Mouse (Mus musculus): Measurements from ENCODE around the gene Zfp692.
A peak's percentile ranks its signal among the peaks of the same experiment; 100 is the strongest.
"Not testable (repeated sequence)": the region's sequence is repeated elsewhere in the genome, so short reads cannot be mapped to it uniquely, and the experiment has no call there.

Zfp692 gene

DNA sequence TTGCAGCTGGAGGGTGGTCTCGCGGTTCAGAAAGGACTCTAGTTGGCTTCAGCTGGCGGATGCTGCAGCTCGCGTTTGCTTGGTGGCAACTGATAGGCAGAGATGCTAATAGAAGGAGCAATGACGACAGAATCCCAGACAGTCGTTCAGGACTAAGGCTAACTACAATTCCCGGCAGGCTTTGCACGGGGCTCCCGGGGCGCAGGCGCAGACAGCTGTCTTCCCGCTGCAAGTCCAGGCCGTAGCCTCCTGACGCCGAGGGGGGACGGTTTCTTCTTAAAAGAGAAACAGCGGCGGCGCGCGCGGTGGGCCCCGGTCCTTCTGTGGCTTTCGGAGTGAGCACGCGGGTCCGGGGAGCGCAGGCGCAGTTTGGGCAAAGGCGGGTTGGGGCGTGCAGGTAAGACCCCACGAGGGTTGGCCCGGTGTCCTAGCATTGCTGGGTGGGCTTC, at the start of gene Zfp692:
TSS of gene Zfp692 (plus strand) at position 210 of the 449 bp plus-strand sequence.
- DNase-seq (ENCODE audit: extremely low spot score): peak; percentile 93

GRCm38 (mm10) chr11:58257816-58258215, 49.1 kb upstream of the Zfp692 start:
- no peak for DNase-seq (ENCODE audit: extremely low spot score)

GRCm38 (mm10) chr11:58260156-58260555, 46.7 kb upstream of the Zfp692 start:
- DNase-seq (ENCODE audit: extremely low spot score): no peak

GRCm38 (mm10) chr11:58261826-58262225, 45.0 kb upstream of the Zfp692 start:
- no peak for DNase-seq (ENCODE audit: extremely low spot score)

DNA sequence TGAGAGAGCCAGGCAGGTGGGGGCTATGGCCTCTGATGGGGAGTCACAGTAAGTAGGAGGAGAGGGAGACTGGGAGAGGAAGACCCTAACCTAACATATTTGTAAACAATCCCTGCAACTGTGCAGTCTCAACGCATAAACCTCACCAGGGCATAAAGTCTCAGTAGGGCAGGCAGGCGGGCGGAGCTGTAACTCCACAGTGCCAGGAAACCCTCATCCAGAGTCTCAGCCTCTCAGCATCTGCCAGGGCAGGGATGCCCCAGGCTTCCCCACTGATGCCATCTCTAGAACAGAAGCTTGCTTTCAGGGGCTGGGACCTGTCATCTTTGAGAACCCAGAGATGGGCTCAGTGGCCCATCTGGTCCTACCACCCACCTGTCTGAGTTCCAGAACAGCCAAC, 44.5 kb upstream of the Zfp692 start:
- no peak for DNase-seq (ENCODE audit: extremely low spot score)

- no peak for DNase-seq (ENCODE audit: extremely low spot score)
Measured at GRCm38 (mm10) chr11:58263516-58263915, 43.4 kb upstream of the Zfp692 start.

- no peak for DNase-seq (ENCODE audit: extremely low spot score)
Measured at GRCm38 (mm10) chr11:58264546-58264945, 42.3 kb upstream of the Zfp692 start.

DNA sequence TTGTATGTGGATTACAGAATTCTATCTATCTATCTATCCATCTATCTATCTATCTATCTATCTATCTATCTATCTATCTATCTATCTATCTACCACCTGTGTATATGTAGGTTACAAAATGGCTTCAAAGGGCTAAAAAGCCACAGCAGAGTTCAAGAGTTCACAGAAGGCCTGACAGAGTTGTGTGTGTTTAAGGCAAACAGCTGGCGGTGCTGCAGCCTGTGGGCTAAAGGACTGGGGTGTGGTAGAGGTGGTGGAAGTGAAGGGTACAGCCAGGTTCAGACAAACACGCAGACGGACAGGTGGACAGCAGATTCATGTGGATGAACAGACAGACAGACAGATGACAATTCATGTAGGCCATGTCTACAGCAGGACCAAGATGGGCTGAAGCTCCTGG, 38.6 kb upstream of the Zfp692 start:
- no peak for DNase-seq (ENCODE audit: extremely low spot score)

GRCm38 (mm10) chr11:58274572-58274971, 32.3 kb upstream of the Zfp692 start, which contains the start of gene 4930438A08Rik:
4930438A08Rik (plus strand) TSS chr11:58274799.
- DNase-seq (ENCODE audit: extremely low spot score): no peak

DNA sequence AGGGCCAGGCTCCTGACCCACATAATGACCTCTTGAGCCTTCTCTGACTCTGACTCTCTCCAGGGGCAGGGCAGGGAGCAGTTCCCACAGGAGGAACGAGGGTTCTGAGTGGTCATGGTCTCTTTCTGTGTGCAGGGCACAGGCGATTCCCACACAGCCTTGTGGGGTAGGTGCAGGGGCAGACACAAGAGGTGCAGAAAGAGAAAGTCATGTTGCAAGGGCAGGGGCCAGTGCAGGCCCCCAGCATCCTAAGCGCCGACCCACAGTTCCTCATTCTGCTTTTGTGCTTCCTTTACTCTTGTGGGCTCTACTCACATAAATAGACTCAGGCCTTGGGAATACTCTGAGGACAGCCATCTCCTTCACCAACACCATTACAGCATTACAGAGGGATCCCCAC, 31.1 kb upstream of the Zfp692 start:
- DNase-seq (ENCODE audit: extremely low spot score): no peak

- no peak for DNase-seq (ENCODE audit: extremely low spot score)
Measured at GRCm38 (mm10) chr11:58281970-58282496, 24.8 kb upstream of the Zfp692 start.

- no peak for DNase-seq (ENCODE audit: extremely low spot score)
Measured at GRCm38 (mm10) chr11:58282518-58282917, 24.4 kb upstream of the Zfp692 start.

DNA sequence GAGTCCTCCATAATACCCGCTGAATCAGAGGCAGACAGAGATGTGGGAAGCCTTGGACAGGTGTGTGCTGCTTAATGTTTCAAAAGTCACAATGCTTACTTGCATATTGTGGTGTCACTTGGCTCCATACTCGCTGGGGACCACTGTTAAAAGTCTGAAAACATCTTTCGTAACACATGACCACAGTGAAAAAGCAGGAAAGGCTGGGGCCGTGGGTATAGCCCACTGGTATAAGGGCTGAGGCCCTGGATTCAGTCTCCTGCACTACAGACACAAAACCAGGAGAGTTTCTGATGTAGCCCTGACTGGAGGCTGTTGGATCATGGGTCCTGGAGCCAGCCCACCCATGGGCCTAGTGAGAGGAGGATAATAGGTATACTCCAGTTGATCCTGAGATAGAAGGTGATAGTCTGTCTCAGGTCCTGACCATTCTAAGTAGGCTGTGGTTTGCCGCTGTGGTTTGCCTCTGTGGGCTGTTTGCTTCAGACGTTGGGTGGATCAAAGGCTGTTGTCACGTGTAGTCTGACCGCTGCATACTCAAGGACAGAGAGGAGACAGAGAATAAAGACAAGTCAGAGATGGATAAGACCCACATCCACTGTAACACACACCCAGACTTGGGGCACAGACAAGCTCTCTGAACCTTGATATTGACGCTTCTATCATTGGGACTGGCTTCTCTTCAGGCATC, 16.7 kb upstream of the Zfp692 start:
- no peak for DNase-seq (ENCODE audit: extremely low spot score)

- no peak for DNase-seq (ENCODE audit: extremely low spot score)
Measured at GRCm38 (mm10) chr11:58290812-58291211, 16.1 kb upstream of the Zfp692 start.

GRCm38 (mm10) chr11:58292791-58293190, 14.1 kb upstream of the Zfp692 start:
- DNase-seq (ENCODE audit: extremely low spot score): no peak

DNA sequence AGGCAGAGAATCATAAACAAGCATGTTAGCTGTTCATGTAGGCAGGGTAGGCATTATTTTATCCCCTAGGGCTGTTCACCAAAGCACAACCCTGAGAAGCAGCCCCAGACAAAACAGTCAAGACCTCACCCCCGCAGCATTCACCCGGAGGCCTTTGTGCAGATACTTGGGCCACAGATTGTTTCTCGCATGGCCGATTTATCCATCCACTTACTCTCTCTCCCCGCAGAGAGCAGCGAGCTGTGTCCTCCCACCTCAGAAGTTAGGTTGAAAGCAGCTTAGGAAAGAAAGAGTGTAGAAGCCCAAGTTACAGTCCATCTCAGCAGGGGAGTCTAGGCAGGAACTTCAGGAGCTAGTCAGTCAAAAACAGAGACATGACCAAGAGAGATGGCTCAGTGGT, 9.5 kb upstream of the Zfp692 start:
- no peak for DNase-seq (ENCODE audit: extremely low spot score)

GRCm38 (mm10) chr11:58301057-58301456, 5.8 kb upstream of the Zfp692 start:
- DNase-seq (ENCODE audit: extremely low spot score): peak; percentile 89

DNA sequence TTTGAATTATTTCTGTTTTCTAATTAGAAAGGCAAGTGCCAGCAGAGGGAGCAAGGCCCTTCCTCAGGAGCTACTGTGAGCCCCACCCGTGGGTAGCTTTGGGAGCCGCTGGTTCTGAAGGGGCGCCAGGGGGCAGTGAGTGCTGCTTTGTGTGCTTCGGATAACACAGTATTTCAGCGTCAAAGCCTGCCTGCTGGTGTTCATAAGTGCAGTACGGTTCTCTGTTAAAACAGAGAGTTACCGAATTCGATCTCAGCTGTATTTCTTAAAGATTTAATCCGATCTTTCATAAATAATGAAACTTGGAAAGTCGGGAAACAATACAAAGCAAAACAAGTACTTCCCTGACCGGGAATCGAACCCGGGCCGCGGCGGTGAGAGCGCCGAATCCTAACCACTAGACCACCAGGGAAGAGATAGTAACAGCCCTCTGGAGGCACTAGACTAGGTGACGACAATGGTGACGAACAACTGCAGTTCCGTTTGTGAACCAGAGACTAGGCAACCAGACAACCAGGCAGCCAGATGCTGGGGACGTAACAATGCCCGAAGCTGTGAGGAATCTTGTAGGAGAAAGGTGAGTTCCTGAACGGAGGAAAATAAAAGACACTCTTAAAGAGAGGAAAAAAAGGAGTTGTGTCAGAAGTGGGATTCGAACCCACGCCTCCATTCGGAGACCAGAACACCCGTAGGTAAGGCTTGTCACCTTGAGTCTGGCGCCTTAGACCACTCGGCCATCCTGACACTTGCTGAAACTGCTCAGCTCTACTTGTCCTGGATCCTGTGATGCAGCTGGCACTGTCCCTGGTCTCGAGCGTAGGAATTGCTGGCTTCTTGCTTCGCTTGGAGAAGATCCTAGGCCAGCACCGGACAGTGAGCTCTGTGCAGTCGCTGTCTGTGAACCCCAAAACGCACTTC, 4.8 kb upstream of the Zfp692 start:
- peak; percentile 100 for DNase-seq (ENCODE audit: extremely low spot score)

DNA sequence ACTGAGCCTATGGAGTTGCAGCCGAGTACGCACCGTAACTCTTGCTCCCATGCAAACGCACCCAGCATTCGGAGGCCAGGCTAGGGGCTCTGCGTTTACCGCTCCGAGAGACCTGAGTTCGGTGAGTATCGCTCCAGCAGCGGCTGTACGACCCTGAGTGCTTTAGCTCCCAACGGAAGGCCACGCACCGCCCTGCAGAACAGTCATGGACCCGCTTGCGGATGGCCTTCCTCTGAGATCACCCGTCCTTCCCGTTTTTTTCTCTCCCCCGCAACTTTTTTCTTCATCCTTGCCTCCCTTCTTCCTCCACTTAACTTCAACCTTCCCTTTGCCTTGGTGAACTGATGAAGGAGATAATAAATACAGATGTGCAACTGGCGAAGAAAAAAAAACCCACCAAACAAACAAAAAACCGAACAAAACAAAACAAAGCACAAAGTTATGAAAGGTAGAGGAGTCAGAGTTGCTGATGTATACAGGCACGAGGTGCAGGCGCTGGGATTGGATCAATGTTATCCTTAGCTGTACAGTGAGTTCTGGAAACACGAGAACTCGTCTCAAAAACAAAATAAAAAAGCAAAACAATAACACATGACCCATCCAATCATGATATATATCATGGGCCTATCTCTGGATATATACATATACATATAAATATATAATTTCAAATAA, 4.0 kb upstream of the Zfp692 start:
- no peak for DNase-seq (ENCODE audit: extremely low spot score)

- DNase-seq (ENCODE audit: extremely low spot score): peak; percentile 17
Measured at GRCm38 (mm10) chr11:58303594-58303993, 3.3 kb upstream of the Zfp692 start.

DNA sequence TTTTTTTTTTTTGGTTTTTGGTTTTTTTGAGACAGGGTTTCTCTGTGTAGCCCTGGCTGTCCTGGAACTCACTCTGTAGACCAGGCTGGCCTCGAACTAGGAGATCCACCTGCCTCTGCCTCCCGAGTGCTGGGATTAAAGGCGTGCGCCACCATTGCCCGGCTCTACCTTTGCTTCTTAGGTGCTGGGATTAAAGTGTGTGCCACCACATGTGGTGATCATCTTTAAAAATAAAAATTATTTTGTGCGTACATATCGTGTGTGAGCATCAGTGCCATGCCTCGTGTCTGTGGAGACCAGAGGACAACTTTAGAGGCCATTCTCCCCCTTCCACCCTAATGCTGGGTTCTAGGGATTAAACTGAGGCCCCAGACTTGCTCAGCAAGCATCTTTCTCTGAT, 1.6 kb upstream of the Zfp692 start:
- DNase-seq (ENCODE audit: extremely low spot score): not testable (repeated sequence)
